Mouse (Mus musculus) embryonic facial prominence, embryonic 10.5 days (tissue): Measurements from ENCODE around the gene Pias1. TPM values are rescaled to one million over a fixed set of nuclear protein-coding genes. Genes with fewer than 3 reads are reported as not detected.
A peak's percentile ranks its signal among the peaks of the same experiment; 100 is the strongest.

Experiments used
- DNase-seq: peaks from one replicate; pipeline ENCODE4 v3.0.0-alpha.2; 2017; ENCODE audit warnings: low spot score
- H3K27ac ChIP-seq: fragments of 300-500 bp; sonication (generic); replicated peaks from 2 replicates; pipeline ENCODE4 v1.5.1; 2016; ENCODE audit warnings: mild to moderate bottlenecking
- H3K27me3 ChIP-seq: fragments of 300-500 bp; sonication (generic); replicated peaks from 2 replicates; pipeline ENCODE4 v1.6.1; 2016; ENCODE audit warnings: low read depth, mild to moderate bottlenecking; ENCODE audit not compliant: poor library complexity, severe bottlenecking
- H3K36me3 ChIP-seq: fragments of 300-500 bp; sonication (generic); replicated peaks from 2 replicates; pipeline ENCODE4 v1.6.1; 2016; ENCODE audit warnings: mild to moderate bottlenecking, moderate library complexity
- H3K4me1 ChIP-seq: fragments of 300-500 bp; sonication (generic); 2 replicates; pipeline ENCODE4 v1.6.1; 2016
- H3K4me3 ChIP-seq: fragments of 300-500 bp; sonication (generic); 2 replicates; pipeline ENCODE4 v1.5.1; 2016; ENCODE audit warnings: mild to moderate bottlenecking, moderate library complexity
- H3K9me3 ChIP-seq: fragments of 300-500 bp; sonication (generic); 2 replicates; pipeline ENCODE4 v1.6.1; 2016; ENCODE audit warnings: mild to moderate bottlenecking
- WGBS: fragments of 180-500 bp; shearing (Covaris S2); methylation state at CpG from one replicate; pipeline ENCODE4 v1.1.7; 2016; 5-methylcytosine and 5-hydroxymethylcytosine counted together
- polyA plus RNA-seq: library from polyadenylated mRNA; unstranded; fragments of >200 nt; fragmentation: Nextera tagmentation; extraction: Ambion mirVana; gene quantifications from 2 replicates; pipeline ENCODE4 v1.2.1, GENCODE M21; 2016

Pias1 gene
- polyA plus RNA-seq: 50.4 and 52.1 TPM in 2 replicates

GRCm38 (mm10) chr9:62987824-62988223 lies at the start of gene Pias1:
Gene Pias1 (minus strand): TSS chr9:62987924.
- Histone ChIP-seq H3K27me3 (no peaks in the 10 kb centered on the region), H3K27ac (no peak within 1 kb of the TSS), H3K36me3 (no peaks in the 10 kb centered on the region), H3K4me1 (no peaks in the 10 kb centered on the region), H3K4me3 (no peak within 1 kb of the TSS), H3K9me3 (no peaks in the 10 kb centered on the region)
- 89% methylated on average over 5 of the region's 5 CpGs for WGBS
- no peak for DNase-seq

- Histone ChIP-seq H3K36me3 (no peaks in the 10 kb centered on the region), H3K4me3 (no peak overlapping the region), H3K4me1 (0 out of 2 replicates have a peak, but pooled peaks cover 2% of the 10 kb centered on the region), H3K9me3 (no peaks in the 10 kb centered on the region), H3K27ac (no peak overlapping the region), H3K27me3 (no peaks in the 10 kb centered on the region)
- DNase-seq: no peak
- WGBS: 95% methylated on average over 2 of the region's 2 CpGs
Observed at GRCm38 (mm10) chr9:63035431-63035830, 47.7 kb upstream of the Pias1 start.

GRCm38 (mm10) chr9:63031011-63031782 lies 43.5 kb upstream of the Pias1 start:
- H3K9me3 ChIP-seq: no peaks in the 10 kb centered on the region
- WGBS: 71% methylated on average over 13 of the region's 13 CpGs
- H3K27ac ChIP-seq: no peak overlapping the region
- H3K4me1 ChIP-seq: 0 out of 2 replicates have a peak, but pooled peaks cover 2% of the 10 kb centered on the region
- H3K36me3 ChIP-seq: no peaks in the 10 kb centered on the region
- DNase-seq: no peak
- H3K4me3 ChIP-seq: no peak overlapping the region
- no peaks in the 10 kb centered on the region for H3K27me3 ChIP-seq

- no peak overlapping the region for H3K27ac ChIP-seq
- H3K4me1 ChIP-seq: no peaks in the 10 kb centered on the region
- H3K27me3 ChIP-seq: no peaks in the 10 kb centered on the region
- no peak for DNase-seq
- no peak overlapping the region for H3K4me3 ChIP-seq
- H3K9me3 ChIP-seq: peaks cover under 1% of the 10 kb centered on the region; the same call in 1 of the 2 replicates
- WGBS: 89% methylated on average over 1 of the region's 1 CpGs
- H3K36me3 ChIP-seq: no peaks in the 10 kb centered on the region
Observed at GRCm38 (mm10) chr9:63022486-63022885, 34.8 kb upstream of the Pias1 start.

- Histone ChIP-seq H3K4me1 (peaks cover 7% of the 10 kb centered on the region; the same call in 1 of the 2 replicates), H3K9me3 (no peaks in the 10 kb centered on the region), H3K36me3 (no peaks in the 10 kb centered on the region), H3K27ac (no peak overlapping the region), H3K4me3 (no peak overlapping the region), H3K27me3 (no peaks in the 10 kb centered on the region)
- 89% methylated on average over 4 of the region's 4 CpGs for WGBS
- DNase-seq: no peak
Observed at GRCm38 (mm10) chr9:63007371-63007770, 19.6 kb upstream of the Pias1 start.

GRCm38 (mm10) chr9:63006081-63006820 lies 18.5 kb upstream of the Pias1 start:
- no peak overlapping the region for H3K4me3 ChIP-seq
- H3K36me3 ChIP-seq: no peaks in the 10 kb centered on the region
- H3K27me3 ChIP-seq: no peaks in the 10 kb centered on the region
- 71% methylated on average over 6 of the region's 6 CpGs for WGBS
- peaks cover 7% of the 10 kb centered on the region; the same call in 1 of the 2 replicates for H3K4me1 ChIP-seq
- H3K27ac ChIP-seq: no peak overlapping the region
- H3K9me3 ChIP-seq: no peaks in the 10 kb centered on the region
- no peak for DNase-seq

- Histone ChIP-seq H3K4me3 (no peak overlapping the region), H3K4me1 (0 out of 2 replicates have a peak, but pooled peaks cover 3% of the 10 kb centered on the region), H3K9me3 (no peaks in the 10 kb centered on the region), H3K27ac (no peak overlapping the region), H3K36me3 (no peaks in the 10 kb centered on the region), H3K27me3 (no peaks in the 10 kb centered on the region)
- 48% methylated on average over 3 of the region's 3 CpGs for WGBS
- DNase-seq: no peak
Observed at GRCm38 (mm10) chr9:62998561-62998960, 10.8 kb upstream of the Pias1 start.

- H3K27me3 ChIP-seq: no peaks in the 10 kb centered on the region
- H3K9me3 ChIP-seq: no peaks in the 10 kb centered on the region
- H3K36me3 ChIP-seq: no peaks in the 10 kb centered on the region
- H3K27ac ChIP-seq: no peak overlapping the region
- DNase-seq: no peak
- no peak overlapping the region for H3K4me3 ChIP-seq
- 69% methylated on average over 3 of the region's 3 CpGs for WGBS
- 0 out of 2 replicates have a peak, but pooled peaks cover 3% of the 10 kb centered on the region for H3K4me1 ChIP-seq
Observed at GRCm38 (mm10) chr9:62997626-62998025, 9.9 kb upstream of the Pias1 start.

GRCm38 (mm10) chr9:62995186-62995585 lies 7.5 kb upstream of the Pias1 start:
- no peak for DNase-seq
- Histone ChIP-seq H3K4me3 (no peak overlapping the region), H3K9me3 (no peaks in the 10 kb centered on the region), H3K27me3 (no peaks in the 10 kb centered on the region), H3K4me1 (0 out of 2 replicates have a peak, but pooled peaks cover 3% of the 10 kb centered on the region), H3K27ac (no peak overlapping the region), H3K36me3 (no peaks in the 10 kb centered on the region)
- 49% methylated on average over 2 of the region's 2 CpGs for WGBS

- Histone ChIP-seq H3K4me1 (no peaks in the 10 kb centered on the region), H3K36me3 (no peaks in the 10 kb centered on the region), H3K27me3 (no peaks in the 10 kb centered on the region), H3K4me3 (no peak overlapping the region), H3K9me3 (no peaks in the 10 kb centered on the region), H3K27ac (no peak overlapping the region)
- DNase-seq: no peak
- WGBS: 95% methylated on average over 3 of the region's 3 CpGs
Observed at GRCm38 (mm10) chr9:62990134-62990533, 2.4 kb upstream of the Pias1 start.

GRCm38 (mm10) chr9:62980777-62981202 lies 6.9 kb downstream of the Pias1 start:
- H3K4me1 ChIP-seq: peaks cover 20% of the 10 kb centered on the region
- DNase-seq: peak; percentile 99
- no peaks in the 10 kb centered on the region for H3K9me3 ChIP-seq
- peak overlapping the region; percentile 96 for H3K27ac ChIP-seq
- H3K27me3 ChIP-seq: 0 out of 2 replicates have a peak, but pooled peaks cover 5% of the 10 kb centered on the region
- peak overlapping the region; percentile 98 for H3K4me3 ChIP-seq
- WGBS: under 1% methylated on average over 38 of the region's 38 CpGs
- no peaks in the 10 kb centered on the region for H3K36me3 ChIP-seq

- H3K27me3 ChIP-seq: 0 out of 2 replicates have a peak, but pooled peaks cover 5% of the 10 kb centered on the region
- peak; percentile 71 for DNase-seq
- H3K27ac ChIP-seq: peak overlapping the region; percentile 96
- no peaks in the 10 kb centered on the region for H3K36me3 ChIP-seq
- peak overlapping the region; percentile 98 for H3K4me3 ChIP-seq
- under 1% methylated on average over 57 of the region's 63 CpGs for WGBS
- peaks cover 23% of the 10 kb centered on the region for H3K4me1 ChIP-seq
- no peaks in the 10 kb centered on the region for H3K9me3 ChIP-seq
Observed at GRCm38 (mm10) chr9:62980162-62980776, 7.5 kb downstream of the Pias1 start.
